Mouse (Mus musculus) G1E (cell line): ENCODE results near the gene Evc2.

Experiments used
- CTCF ChIP-seq: IDR thresholded peaks from 2 replicates; pipeline ENCODE4 v1.5.1; 2012; ENCODE audit warnings: low read depth, low read length, inconsistent platforms, mixed read lengths
- GATA1 ChIP-seq: IDR thresholded peaks from 2 replicates; pipeline ENCODE4 v1.6.1; 2012; ENCODE audit warnings: borderline replicate concordance, low read length, inconsistent platforms, mixed read lengths
- GATA2 ChIP-seq: IDR thresholded peaks from 2 replicates; pipeline ENCODE4 v1.6.1; 2012; ENCODE audit warnings: low read depth, low read length, inconsistent platforms, borderline replicate concordance
- TAL1 ChIP-seq: conservative IDR thresholded peaks from 2 replicates; pipeline ENCODE4 v1.6.1; 2012; ENCODE audit warnings: low read depth, low read length, inconsistent platforms, mixed read lengths

DNA sequence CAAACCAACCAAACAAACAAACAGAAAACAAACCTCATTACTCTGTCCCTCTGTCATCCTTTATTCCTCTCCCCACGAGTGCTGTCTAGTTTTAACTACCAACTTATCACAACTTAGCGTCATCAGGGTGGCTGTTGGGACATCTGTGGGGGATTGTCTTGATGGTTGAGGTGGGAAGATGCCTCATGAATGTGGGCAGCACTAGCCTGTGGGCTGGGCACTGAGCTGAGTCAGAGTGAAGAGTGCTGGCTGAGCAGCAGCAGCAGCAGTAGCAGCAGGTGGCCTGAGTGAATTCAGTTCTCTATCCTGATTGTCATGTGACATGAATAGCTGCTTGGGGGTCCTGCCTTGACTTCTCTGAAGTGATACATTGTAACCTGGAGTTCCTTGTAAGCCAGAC lies 5.7 kb downstream of the Evc2 start:
- TF ChIP-seq CTCF (no peak), GATA1 (no peak), TAL1 (no peak), GATA2 (no peak)
